Mouse (Mus musculus) brain, embryonic 14.5 days (tissue): ENCODE measurements around the gene Olfr99.

Source experiments
- CTCF ChIP-seq: fragments of 200-500 bp; IDR thresholded peaks from 2 replicates; pipeline ENCODE4 v1.5.1; 2012; ENCODE audit warnings: inconsistent platforms, mild to moderate bottlenecking, moderate library complexity, borderline replicate concordance; ENCODE audit not compliant: insufficient read depth, insufficient read length; ENCODE audit errors: extremely low read depth
- POLR2A ChIP-seq: fragments of 200-500 bp; IDR thresholded peaks from 2 replicates; pipeline ENCODE4 v1.6.1; 2012; ENCODE audit warnings: mild to moderate bottlenecking, inconsistent platforms, borderline replicate concordance; ENCODE audit not compliant: poor library complexity, insufficient read depth, insufficient read length, severe bottlenecking; ENCODE audit errors: extremely low read depth

DNA sequence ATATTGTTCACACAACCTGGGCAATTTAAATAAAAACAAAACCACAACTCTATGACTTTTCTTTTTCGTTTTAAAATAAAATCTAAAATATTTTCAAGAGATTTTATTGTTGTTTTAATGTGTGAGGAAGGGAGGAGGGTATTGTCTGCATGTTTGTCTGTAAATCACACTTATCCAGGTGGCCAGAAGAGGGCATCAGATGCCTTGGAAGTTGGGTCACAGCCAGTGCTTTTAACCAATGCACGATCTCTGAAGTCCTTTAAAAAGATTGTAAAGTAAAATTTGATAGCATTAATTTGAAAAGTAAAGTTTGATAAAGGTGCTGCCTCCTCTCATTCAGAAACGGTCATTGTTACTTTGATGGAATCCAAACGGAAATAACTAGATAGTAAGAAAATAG lies 25.2 kb upstream of the Olfr99 start:
- peak; percentile 32; the same call in 1 of the 2 replicates for TF ChIP-seq CTCF
- no peak for TF ChIP-seq POLR2A
